Comparison of ENCODE assay signal across 19 mouse cellular contexts in genomic region chr5:52588650-52589049, GRCm38 (mm10).
A peak's percentile ranks its signal among the peaks of the same experiment; 100 is the strongest.
DNase-seq lines count a peak whose midpoint lies in the region.
"Had no signal": no experiment of that assay in that cellular context is flagged by ENCODE, and none has a peak within 500 bp of the region (broad histone marks: within the 10 kb centered on the region; RNA-seq: fewer than 3 reads in every experiment).

No protein-coding gene starts in this region.

- DNase-seq in lung, postnatal 36 days = peak; percentile 5
- DNase-seq in lung, postnatal 4 days = no peak
- DNase-seq in kidney, adult 8-10 months = peak; percentile 68 to 73
- DNase-seq in kidney, postnatal 10 days = peak; percentile 32
- DNase-seq in left cerebral cortex, adult 11 months (ENCODE audit: low spot score) = no peak
- no peak for DNase-seq in cerebellum, adult 18-20 months
- no peak for DNase-seq in thymus, postnatal 10 days (ENCODE audit: low spot score in 2 of 2)
- DNase-seq: adrenal gland, postnatal 25 days; cerebellum, adult 11-12 months; cerebellum, postnatal 14 days; gastrocnemius, adult 2 months; gastrocnemius, postnatal 36 days; heart, adult 18-20 months; heart, postnatal 36 days; liver; lung, adult 18-20 months; spleen, adult 18-20 months; thymus, adult 18-20 months; thymus, postnatal 4 days had no signal

Comparison
In these comparisons a context has a peak if more than half of its experiments do, and no peak if none do; other contexts are left out.
1. DNase-seq: peak in lung, postnatal 36 days (single experiment), kidney, adult 8-10 months (2 of 2) and kidney, postnatal 10 days (single experiment); none in lung, postnatal 4 days (0 of 2), left cerebral cortex, adult 11 months (single experiment), cerebellum, adult 18-20 months (0 of 2) and thymus, postnatal 10 days (0 of 2).